Mouse (Mus musculus): ENCODE measurements around the gene Pias3.
"Not testable (repeated sequence)": the region's sequence is repeated elsewhere in the genome, so short reads cannot be mapped to it uniquely, and the experiment has no call there.

Pias3 gene

GRCm38 (mm10) chr3:96696198-96696765 lies at the start of gene Pias3:
TSS of gene Pias3 (plus strand) at chr3:96696384.
- DNase-seq (ENCODE audit: low spot score in 2 of 2), result peak; percentile 87 to 88

GRCm38 (mm10) chr3:96647365-96647764 lies 48.8 kb upstream of the Pias3 start:
- no peak for DNase-seq (ENCODE audit: low spot score in 2 of 2)

- no peak for DNase-seq (ENCODE audit: low spot score in 2 of 2)
These were observed 35.3 kb upstream of the Pias3 start for GRCm38 (mm10) chr3:96660901-96661300.

GRCm38 (mm10) chr3:96662731-96663316 lies 33.4 kb upstream of the Pias3 start:
- no peak for DNase-seq (ENCODE audit: low spot score in 2 of 2)

- DNase-seq (ENCODE audit: low spot score in 2 of 2), result peak; percentile 72 to 85
These were observed 32.5 kb upstream of the Pias3 start for GRCm38 (mm10) chr3:96663432-96664239.

- DNase-seq (ENCODE audit: low spot score in 2 of 2), result not testable (repeated sequence)
These were observed 30.3 kb upstream of the Pias3 start for GRCm38 (mm10) chr3:96665732-96666363.

GRCm38 (mm10) chr3:96666916-96667315 lies 29.3 kb upstream of the Pias3 start:
- no peak for DNase-seq (ENCODE audit: low spot score in 2 of 2)

GRCm38 (mm10) chr3:96667316-96667715 lies 28.9 kb upstream of the Pias3 start:
- no peak for DNase-seq (ENCODE audit: low spot score in 2 of 2)

GRCm38 (mm10) chr3:96668424-96669067 lies 27.6 kb upstream of the Pias3 start:
- no peak for DNase-seq (ENCODE audit: low spot score in 2 of 2)

GRCm38 (mm10) chr3:96669727-96670468 lies 26.3 kb upstream of the Pias3 start, which contains the start of gene Ankrd35:
TSS of gene Ankrd35 (plus strand) at chr3:96670131.
- peak; percentile 81 to 84 for DNase-seq (ENCODE audit: low spot score in 2 of 2)

GRCm38 (mm10) chr3:96671519-96671918 lies 24.7 kb upstream of the Pias3 start:
- no peak for DNase-seq (ENCODE audit: low spot score in 2 of 2)

- no peak for DNase-seq (ENCODE audit: low spot score in 2 of 2)
These were observed 22.7 kb upstream of the Pias3 start for GRCm38 (mm10) chr3:96673514-96673913.

GRCm38 (mm10) chr3:96674442-96674841 lies 21.7 kb upstream of the Pias3 start:
- DNase-seq (ENCODE audit: low spot score in 2 of 2), result peak in 1 of 2 experiments; percentile 42

- no peak for DNase-seq (ENCODE audit: low spot score in 2 of 2)
These were observed 21.0 kb upstream of the Pias3 start for GRCm38 (mm10) chr3:96675171-96675570.

- no peak for DNase-seq (ENCODE audit: low spot score in 2 of 2)
These were observed 20.5 kb upstream of the Pias3 start for GRCm38 (mm10) chr3:96675690-96676089.

- no peak for DNase-seq (ENCODE audit: low spot score in 2 of 2)
These were observed 17.7 kb upstream of the Pias3 start for GRCm38 (mm10) chr3:96678456-96678855.

GRCm38 (mm10) chr3:96679159-96679674 lies 17.0 kb upstream of the Pias3 start:
- DNase-seq (ENCODE audit: low spot score in 2 of 2), result no peak

- no peak for DNase-seq (ENCODE audit: low spot score in 2 of 2)
These were observed 15.8 kb upstream of the Pias3 start for GRCm38 (mm10) chr3:96680269-96680956.

GRCm38 (mm10) chr3:96683496-96683895 lies 12.7 kb upstream of the Pias3 start:
- DNase-seq (ENCODE audit: low spot score in 2 of 2), result no peak

- DNase-seq (ENCODE audit: low spot score in 2 of 2), result peak in 1 of 2 experiments; percentile 45
These were observed 11.9 kb upstream of the Pias3 start for GRCm38 (mm10) chr3:96684151-96684821.

All from urinary bladder, postnatal 4 days (tissue).